Mouse (Mus musculus) liver, embryonic 14.5 days (tissue): ENCODE data around the gene Srsf10. TPM values are rescaled to one million over a fixed set of nuclear protein-coding genes. Genes with fewer than 3 reads are reported as not detected.
A peak's percentile ranks its signal among the peaks of the same experiment; 100 is the strongest.

ENCODE experiments used
- ATAC-seq: fragments of 200-750 bp; cut with Nextera tagmentation; 2 replicates; pipeline ENCODE4 v1.8.0; 2017; ENCODE audit warnings: moderate number of reproducible peaks, mild to moderate bottlenecking, moderate library complexity; ENCODE audit not compliant: insufficient read depth
- DNase-seq, 3 experiments: peaks; one replicate each; pipeline ENCODE4 v3.0.0-alpha.2; 2012 to 2013; ENCODE audit warnings: low read depth in 3 of 3, low spot score in 3 of 3
- H3K27ac ChIP-seq: fragments of 300-500 bp; sonication (generic); 2 replicates; pipeline ENCODE4 v1.5.1; 2014; ENCODE audit warnings: moderate library complexity, mild to moderate bottlenecking, control low read depth, inconsistent platforms
- H3K27me3 ChIP-seq: fragments of 300-500 bp; sonication (generic); 2 replicates; pipeline ENCODE4 v1.6.1; 2014; ENCODE audit warnings: mild to moderate bottlenecking, low read length, moderate library complexity; ENCODE audit not compliant: control insufficient read depth, insufficient read depth
- H3K36me3 ChIP-seq: fragments of 300-500 bp; sonication (generic); replicated peaks from 2 replicates; pipeline ENCODE4 v1.6.1; 2014; ENCODE audit warnings: low read depth; ENCODE audit not compliant: control insufficient read depth, insufficient read depth
- H3K4me1 ChIP-seq, 2 experiments: fragments of 200-500 bp in 1 of 2; fragments of 300-500 bp in 1 of 2; sonication (generic) in 1 of 2; replicated peaks; 2 replicates each; pipeline ENCODE4 v1.6.1; 2012 to 2014; ENCODE audit warnings: antibody characterized with exemption in 1 of 2, inconsistent platforms in 1 of 2, low read length in 1 of 2; ENCODE audit not compliant: control insufficient read depth in 2 of 2, insufficient read depth in 2 of 2
- H3K4me2 ChIP-seq: fragments of 300-500 bp; sonication (generic); 2 replicates; pipeline ENCODE4 v1.6.1; 2014; ENCODE audit warnings: low read depth, mild to moderate bottlenecking, control low read depth, moderate library complexity
- H3K4me3 ChIP-seq, 2 experiments: fragments of 200-500 bp in 1 of 2; fragments of 300-500 bp in 1 of 2; sonication (generic) in 1 of 2; 2 replicates each; pipeline ENCODE4 v1.5.1; 2012 to 2014; ENCODE audit warnings: low read depth in 2 of 2, low read length in 2 of 2, mild to moderate bottlenecking in 2 of 2, control low read depth in 1 of 2, inconsistent platforms in 1 of 2, moderate library complexity in 1 of 2; ENCODE audit not compliant: insufficient read depth in 1 of 2
- H3K9ac ChIP-seq: fragments of 300-500 bp; sonication (generic); replicated peaks from 2 replicates; pipeline ENCODE4 v1.6.1; 2014; ENCODE audit warnings: mild to moderate bottlenecking, control low read depth, moderate library complexity
- H3K9me3 ChIP-seq: fragments of 300-500 bp; sonication (generic); 2 replicates; pipeline ENCODE4 v1.6.1; 2016; ENCODE audit warnings: low read length, mixed read lengths; ENCODE audit not compliant: control insufficient read depth
- CTCF ChIP-seq: IDR thresholded peaks from 2 replicates; pipeline ENCODE4 v1.5.1; 2016; ENCODE audit warnings: antibody characterized with exemption, low read depth, control low read depth
- EP300 ChIP-seq: IDR thresholded peaks from 2 replicates; pipeline ENCODE4 v1.6.1; 2016; ENCODE audit warnings: antibody characterized with exemption, low read depth
- WGBS: fragments of 180-500 bp; shearing (Covaris S2); extraction: QIAGEN DNeasy Blood & Tissue Kit; methylation state at CpG from one replicate; pipeline ENCODE4 v1.1.7; 2014; ENCODE audit not compliant: insufficient replicate concordance; 5-methylcytosine and 5-hydroxymethylcytosine counted together
- polyA plus RNA-seq, 2 experiments: library from polyadenylated mRNA; depleted of rRNA in 1 of 2; stranded (reverse) in 1 of 2; unstranded in 1 of 2; fragments of >200 nt; fragmentation: Nextera tagmentation in 1 of 2; extraction: Ambion mirVana in 1 of 2; gene quantifications; 2 replicates each; pipeline versions ENCODE4 v1.2.1 to v1.2.3; 2012 to 2014

Gene Srsf10
- polyA plus RNA-seq (2012; rRNA removed) (33.2 and 49.6 TPM in 2 replicates), polyA plus RNA-seq (2014; fragmentation: Nextera tagmentation; extraction: Ambion mirVana) (108 and 110 TPM in 2 replicates)

GRCm38 (mm10) chr4:135855536-135856222 is at the start of gene Srsf10:
TSS of gene Srsf10 (plus strand) at chr4:135855747.
- Histone ChIP-seq H3K9me3 (no peaks in the 10 kb centered on the region), H3K4me3 (peak within 1 kb of the TSS; percentile 88 to 100), H3K27ac (peak within 1 kb of the TSS; percentile 94), H3K27me3 (no peaks in the 10 kb centered on the region), H3K9ac (peak within 1 kb of the TSS; percentile 92), H3K4me1 (peaks cover 43 to 60% of the 10 kb centered on the region in 2 experiments), H3K36me3 (peaks cover 17% of the 10 kb centered on the region), H3K4me2 (peak within 1 kb of the TSS; percentile 95)
- ATAC-seq, result peak; percentile 88
- WGBS, result under 1% methylated on average over 66 of the region's 67 CpGs
- TF ChIP-seq EP300 (peak; percentile 62), CTCF (no peak)
- peak; percentile 92 to 96 (median 96) for DNase-seq

- no peak overlapping the region for H3K27ac ChIP-seq
- no peak for ATAC-seq
- no peaks in the 10 kb centered on the region for H3K36me3 ChIP-seq
- no peak for DNase-seq
- no peak for TF ChIP-seq CTCF
- TF ChIP-seq EP300, result no peak
- WGBS, result 67% methylated on average over 7 of the region's 7 CpGs
- H3K9me3 ChIP-seq, result no peaks in the 10 kb centered on the region
- peaks cover 6 to 9% of the 10 kb centered on the region in 2 experiments for H3K4me1 ChIP-seq
- no peak overlapping the region for H3K4me3 ChIP-seq
- H3K4me2 ChIP-seq, result no peak overlapping the region
- H3K9ac ChIP-seq, result no peak overlapping the region
- H3K27me3 ChIP-seq, result no peaks in the 10 kb centered on the region
Observed at GRCm38 (mm10) chr4:135814896-135815295, 40.7 kb upstream of the Srsf10 start.

GRCm38 (mm10) chr4:135816905-135817622 is 38.5 kb upstream of the Srsf10 start:
- peak overlapping the region; percentile 25 for H3K27ac ChIP-seq

GRCm38 (mm10) chr4:135818366-135818765 is 37.2 kb upstream of the Srsf10 start:
- Histone ChIP-seq H3K27ac (no peak overlapping the region), H3K9ac (no peak overlapping the region), H3K4me3 (no peak overlapping the region), H3K4me2 (no peak overlapping the region), H3K27me3 (no peaks in the 10 kb centered on the region), H3K36me3 (no peaks in the 10 kb centered on the region), H3K9me3 (no peaks in the 10 kb centered on the region), H3K4me1 (peaks cover 6 to 9% of the 10 kb centered on the region in 2 experiments)
- WGBS, result 75% methylated on average over 3 of the region's 3 CpGs
- ATAC-seq (no peak), DNase-seq (no peak)
- no peak for TF ChIP-seq CTCF
- no peak for TF ChIP-seq EP300

More at GRCm38 (mm10) chr4:135816905-135817622, 38.5 kb upstream of the Srsf10 start:
- DNase-seq (peak; percentile 42 to 56 (median 45)), ATAC-seq (peak; percentile 88)
- 9% methylated on average over 12 of the region's 12 CpGs for WGBS
- no peaks in the 10 kb centered on the region for H3K27me3 ChIP-seq
- H3K4me1 ChIP-seq, result peaks cover 6 to 9% of the 10 kb centered on the region in 2 experiments
- H3K4me3 ChIP-seq, result no peak overlapping the region
- H3K9me3 ChIP-seq, result no peaks in the 10 kb centered on the region
- peak overlapping the region; percentile 40 for H3K4me2 ChIP-seq
- H3K36me3 ChIP-seq, result no peaks in the 10 kb centered on the region
- H3K9ac ChIP-seq, result 0 out of 2 replicates have a peak overlapping the region, but pooled peaks have one; percentile 2
- peak; percentile 86 for TF ChIP-seq CTCF
- peak; percentile 83 for TF ChIP-seq EP300
